Mouse (Mus musculus): ENCODE measurements around the gene Ccl4. TPM values are rescaled to one million over a fixed set of nuclear protein-coding genes. Genes with fewer than 3 reads are reported as not detected.

Gene Ccl4
- polyA plus RNA-seq (2014; fragmentation: Illumina TruSeq; extraction: RNeasy Lipid Tissue Mini Kit (QIAGEN cat#74804); ENCODE audit: insufficient read depth, low read depth, low replicate concordance) = 2.4 TPM

GRCm38 (mm10) chr11:83662204-83662603, at the start of gene Ccl4:
Gene Ccl4 (plus strand): TSS chr11:83662584.

GRCm38 (mm10) chr11:83645521-83645920, 16.9 kb upstream of the Ccl4 start, which contains the start of gene Rpl9-ps1:
Gene Rpl9-ps1 (minus strand): TSS chr11:83645621.

GRCm38 (mm10) chr11:83649305-83649841, 13.0 kb upstream of the Ccl4 start, which contains the start of gene Ccl3:
Gene Ccl3 (minus strand): TSS chr11:83649355.

GRCm38 (mm10) chr11:83703705-83704104, 41.3 kb downstream of the Ccl4 start, which contains the start of gene Wfdc17:
Gene Wfdc17 (plus strand): TSS chr11:83703991.

DNA sequence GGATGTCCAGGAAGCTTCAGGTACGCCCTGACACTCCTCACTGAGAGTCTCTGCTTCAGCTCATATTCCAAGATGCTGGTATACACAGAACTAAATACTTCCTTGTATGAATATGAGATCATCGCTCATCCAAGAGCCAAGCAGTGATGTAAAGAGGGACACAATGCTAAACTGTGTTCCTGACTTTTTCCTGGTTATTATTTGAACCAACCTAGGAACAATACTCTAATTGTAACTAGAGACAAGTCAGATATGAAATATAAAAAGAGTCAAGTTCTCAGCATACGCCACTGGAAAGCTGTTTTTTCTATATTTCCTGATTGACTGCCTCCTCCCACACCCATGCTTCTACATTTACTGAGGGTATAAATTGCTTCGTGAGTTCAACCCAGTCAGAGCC, 46.3 kb downstream of the Ccl4 start, which contains the start of gene Wfdc18:
Gene Wfdc18 (plus strand): TSS at position 301 of the 400 bp plus-strand sequence.

Other genes with a start within 250 kb of the Ccl4 start
- gene Gas2l2, start 233.1 kb upstream of the Ccl4 start, polyA plus RNA-seq (2014; fragmentation: Illumina TruSeq; extraction: RNeasy Lipid Tissue Mini Kit (QIAGEN cat#74804); ENCODE audit: insufficient read depth, low read depth, low replicate concordance) = 1.4 TPM
- gene 1700020L24Rik, start 224.9 kb upstream of the Ccl4 start, polyA plus RNA-seq (2014; fragmentation: Illumina TruSeq; extraction: RNeasy Lipid Tissue Mini Kit (QIAGEN cat#74804); ENCODE audit: insufficient read depth, low read depth, low replicate concordance) = 0.50 TPM
- gene Mmp28, start 199.5 kb upstream of the Ccl4 start, polyA plus RNA-seq (2014; fragmentation: Illumina TruSeq; extraction: RNeasy Lipid Tissue Mini Kit (QIAGEN cat#74804); ENCODE audit: insufficient read depth, low read depth, low replicate concordance) = 7.7 TPM
- 38.2 TPM for gene Taf15, start 189.5 kb upstream of the Ccl4 start, polyA plus RNA-seq (2014; fragmentation: Illumina TruSeq; extraction: RNeasy Lipid Tissue Mini Kit (QIAGEN cat#74804); ENCODE audit: insufficient read depth, low read depth, low replicate concordance)
- 0.12 TPM for gene Heatr9, start 140.4 kb upstream of the Ccl4 start, polyA plus RNA-seq (2014; fragmentation: Illumina TruSeq; extraction: RNeasy Lipid Tissue Mini Kit (QIAGEN cat#74804); ENCODE audit: insufficient read depth, low read depth, low replicate concordance)
- gene Ccl5, start 132.1 kb upstream of the Ccl4 start, polyA plus RNA-seq (2014; fragmentation: Illumina TruSeq; extraction: RNeasy Lipid Tissue Mini Kit (QIAGEN cat#74804); ENCODE audit: insufficient read depth, low read depth, low replicate concordance) = 65.3 TPM
- gene Ccl9, start 83.9 kb upstream of the Ccl4 start, polyA plus RNA-seq (2014; fragmentation: Illumina TruSeq; extraction: RNeasy Lipid Tissue Mini Kit (QIAGEN cat#74804); ENCODE audit: insufficient read depth, low read depth, low replicate concordance) = 39.2 TPM
- gene Ccl6, start 69.5 kb upstream of the Ccl4 start, polyA plus RNA-seq (2014; fragmentation: Illumina TruSeq; extraction: RNeasy Lipid Tissue Mini Kit (QIAGEN cat#74804); ENCODE audit: insufficient read depth, low read depth, low replicate concordance) = 252 TPM
- not detected for gene Rpl9-ps1, start 17.0 kb upstream of the Ccl4 start, polyA plus RNA-seq (2014; fragmentation: Illumina TruSeq; extraction: RNeasy Lipid Tissue Mini Kit (QIAGEN cat#74804); ENCODE audit: insufficient read depth, low read depth, low replicate concordance)
- 1.5 TPM for gene Ccl3, start 13.2 kb upstream of the Ccl4 start, polyA plus RNA-seq (2014; fragmentation: Illumina TruSeq; extraction: RNeasy Lipid Tissue Mini Kit (QIAGEN cat#74804); ENCODE audit: insufficient read depth, low read depth, low replicate concordance)
- 59.1 TPM for gene Wfdc17, start 41.4 kb downstream of the Ccl4 start, polyA plus RNA-seq (2014; fragmentation: Illumina TruSeq; extraction: RNeasy Lipid Tissue Mini Kit (QIAGEN cat#74804); ENCODE audit: insufficient read depth, low read depth, low replicate concordance)
- not detected for gene Wfdc18, start 46.4 kb downstream of the Ccl4 start, polyA plus RNA-seq (2014; fragmentation: Illumina TruSeq; extraction: RNeasy Lipid Tissue Mini Kit (QIAGEN cat#74804); ENCODE audit: insufficient read depth, low read depth, low replicate concordance)
- 30.3 TPM for gene Wfdc21, start 84.4 kb downstream of the Ccl4 start, polyA plus RNA-seq (2014; fragmentation: Illumina TruSeq; extraction: RNeasy Lipid Tissue Mini Kit (QIAGEN cat#74804); ENCODE audit: insufficient read depth, low read depth, low replicate concordance)
- gene Heatr6, start 91.1 kb downstream of the Ccl4 start, polyA plus RNA-seq (2014; fragmentation: Illumina TruSeq; extraction: RNeasy Lipid Tissue Mini Kit (QIAGEN cat#74804); ENCODE audit: insufficient read depth, low read depth, low replicate concordance) = 3.7 TPM
- 5.1 TPM for gene Hnf1b, start 187.5 kb downstream of the Ccl4 start, polyA plus RNA-seq (2014; fragmentation: Illumina TruSeq; extraction: RNeasy Lipid Tissue Mini Kit (QIAGEN cat#74804); ENCODE audit: insufficient read depth, low read depth, low replicate concordance)

Measured in lung, adult 10 weeks (tissue).